Mouse (Mus musculus): Measurements from ENCODE around the gene Mrps18b. TPM values are rescaled to one million over a fixed set of nuclear protein-coding genes. Genes with fewer than 3 reads are reported as not detected.
A peak's percentile ranks its signal among the peaks of the same experiment; 100 is the strongest.

Gene Mrps18b
- polyA plus RNA-seq, 1 experiment from 2014 or later = 83.2 TPM

DNA sequence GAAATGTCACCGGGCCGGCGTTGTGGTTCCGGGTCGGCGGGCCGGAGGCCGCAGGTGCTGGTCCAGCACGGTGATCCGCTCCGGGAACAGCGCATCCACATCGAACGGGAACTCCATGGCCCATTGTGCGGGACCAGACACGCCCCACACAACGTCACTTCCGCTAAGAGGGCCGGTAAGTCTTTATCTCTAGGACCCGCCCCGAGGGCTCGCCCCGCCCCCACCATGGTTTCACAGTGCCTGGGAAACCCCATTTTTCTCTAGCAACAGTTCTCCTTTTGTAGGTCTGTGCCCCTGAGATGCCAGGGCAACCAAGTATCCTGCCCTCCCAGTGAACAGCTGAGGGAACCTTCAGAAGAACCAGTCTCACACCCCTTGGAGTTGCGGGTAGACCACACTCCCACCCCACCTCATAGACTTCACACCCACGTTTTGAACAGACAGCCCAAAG lies 6.2 kb downstream of the Mrps18b start, which contains the start of gene Atat1:
Gene Atat1, minus strand, starts transcription at position 157 of the 451 bp plus-strand sequence.
- Histone ChIP-seq H3K9ac (ENCODE audit: low read length) (peak within 1 kb of the TSS; percentile 81), H3K27ac (ENCODE audit: low read length) (peak within 1 kb of the TSS; percentile 83), H3K4me2 (ENCODE audit: low read depth, low read length) (peak within 1 kb of the TSS; percentile 99), H3K4me3 (replicated peaks; ENCODE audit: low read length) (peak within 1 kb of the TSS; percentile 66), H3K27me3 (ENCODE audit: control insufficient read depth, insufficient read depth, low read length) (no peaks in the 10 kb centered on the region), H3K9me3 (replicated peaks; ENCODE audit: control insufficient read depth, low read length) (no peaks in the 10 kb centered on the region), H3K36me3 (ENCODE audit: control insufficient read depth, insufficient read depth, low read length) (peaks cover 23% of the 10 kb centered on the region; the same call in 1 of the 2 replicates), H3K4me1 (ENCODE audit: control insufficient read depth, insufficient read depth, low read length) (peaks cover 12% of the 10 kb centered on the region)
- ATAC-seq (ENCODE audit: insufficient read depth, low FRiP score) = peak; percentile 91
- 2% methylated on average over 25 of the region's 25 CpGs for WGBS

DNA sequence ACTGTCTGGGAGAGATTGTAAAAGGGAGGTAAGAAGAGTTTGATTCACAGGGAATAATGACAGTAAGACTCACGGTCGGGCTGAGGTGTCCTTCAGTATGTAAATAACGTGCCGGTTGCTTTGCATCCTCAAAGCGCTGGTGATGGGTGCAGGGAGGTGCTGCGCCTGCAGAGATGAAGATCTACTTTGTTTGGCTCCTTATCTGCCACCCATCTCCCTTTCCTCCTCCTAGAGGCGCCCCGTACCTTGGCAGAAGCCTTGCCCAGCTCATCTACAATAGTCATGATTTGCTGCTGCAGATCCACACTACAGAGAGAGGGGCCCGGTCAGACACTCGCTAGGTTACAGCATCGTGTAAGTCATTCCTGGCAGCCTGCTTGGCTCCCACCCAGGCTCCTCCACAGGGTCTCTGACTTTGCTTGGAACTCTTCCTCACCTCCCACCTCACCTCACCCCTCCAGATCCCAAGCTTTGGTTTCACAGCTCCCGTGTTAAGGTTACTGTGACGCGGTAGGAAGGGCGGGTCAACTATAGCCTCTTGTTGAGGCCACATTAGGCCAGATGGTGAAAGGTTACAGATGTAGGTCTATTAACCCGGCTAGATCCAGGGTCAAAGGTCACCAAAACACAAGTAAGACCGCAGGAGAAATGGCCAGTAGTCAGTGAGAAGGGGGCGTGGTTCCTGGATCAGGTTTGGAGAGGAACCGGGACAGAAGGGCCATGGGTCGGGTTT lies 6.8 kb downstream of the Mrps18b start:
- peak overlapping the region; percentile 60 for H3K27ac ChIP-seq (ENCODE audit: low read length)
- H3K4me3 ChIP-seq (replicated peaks; ENCODE audit: low read length) = peak overlapping the region; percentile 66
- H3K4me2 ChIP-seq (ENCODE audit: low read depth, low read length) = peak overlapping the region; percentile 99
- 16% methylated on average over 20 of the region's 20 CpGs for WGBS
- H3K9me3 ChIP-seq (replicated peaks; ENCODE audit: control insufficient read depth, low read length) = no peaks in the 10 kb centered on the region
- peaks cover 20% of the 10 kb centered on the region; the same call in 1 of the 2 replicates for H3K36me3 ChIP-seq (ENCODE audit: control insufficient read depth, insufficient read depth, low read length)
- peak overlapping the region; percentile 81 for H3K9ac ChIP-seq (ENCODE audit: low read length)
- peak; percentile 25; the same call in 1 of the 2 replicates for ATAC-seq (ENCODE audit: insufficient read depth, low FRiP score)
- H3K27me3 ChIP-seq (ENCODE audit: control insufficient read depth, insufficient read depth, low read length) = no peaks in the 10 kb centered on the region
- H3K4me1 ChIP-seq (ENCODE audit: control insufficient read depth, insufficient read depth, low read length) = peaks cover 12% of the 10 kb centered on the region

GRCm38 (mm10) chr17:35907609-35908008 lies 8.6 kb downstream of the Mrps18b start:
- Histone ChIP-seq H3K9ac (ENCODE audit: low read length) (no peak overlapping the region), H3K36me3 (ENCODE audit: control insufficient read depth, insufficient read depth, low read length) (0 out of 2 replicates have a peak, but pooled peaks cover 16% of the 10 kb centered on the region), H3K9me3 (replicated peaks; ENCODE audit: control insufficient read depth, low read length) (no peaks in the 10 kb centered on the region), H3K4me2 (ENCODE audit: low read depth, low read length) (no peak overlapping the region), H3K4me1 (ENCODE audit: control insufficient read depth, insufficient read depth, low read length) (peaks cover 12% of the 10 kb centered on the region), H3K27ac (ENCODE audit: low read length) (no peak overlapping the region), H3K27me3 (ENCODE audit: control insufficient read depth, insufficient read depth, low read length) (no peaks in the 10 kb centered on the region), H3K4me3 (replicated peaks; ENCODE audit: low read length) (no peak overlapping the region)
- ATAC-seq (ENCODE audit: insufficient read depth, low FRiP score) = no peak
- WGBS = 79% methylated on average over 2 of the region's 2 CpGs

DNA sequence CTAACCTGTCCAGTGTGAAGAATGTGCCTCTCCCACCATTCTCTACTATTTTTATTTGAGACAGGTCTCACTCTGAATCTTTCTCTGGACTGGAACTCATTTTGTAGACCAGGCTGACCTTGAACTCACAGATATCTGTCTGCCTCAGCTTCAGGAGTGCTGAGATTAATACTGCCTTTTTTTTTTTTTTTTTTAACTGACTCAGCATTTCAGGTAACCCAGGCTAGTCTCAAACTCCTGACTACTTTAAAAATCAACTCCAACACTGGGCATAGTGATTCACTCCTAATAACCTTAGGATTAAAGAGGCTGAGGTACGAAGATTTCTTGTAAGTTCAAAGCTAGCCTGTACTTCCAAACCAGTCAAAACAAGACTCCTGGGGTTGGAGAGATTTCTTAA lies 10.6 kb downstream of the Mrps18b start:
- Histone ChIP-seq H3K27ac (ENCODE audit: low read length) (no peak overlapping the region), H3K36me3 (ENCODE audit: control insufficient read depth, insufficient read depth, low read length) (0 out of 2 replicates have a peak, but pooled peaks cover 11% of the 10 kb centered on the region), H3K27me3 (ENCODE audit: control insufficient read depth, insufficient read depth, low read length) (no peaks in the 10 kb centered on the region), H3K4me2 (ENCODE audit: low read depth, low read length) (no peak overlapping the region), H3K9ac (ENCODE audit: low read length) (no peak overlapping the region), H3K4me1 (ENCODE audit: control insufficient read depth, insufficient read depth, low read length) (peaks cover 12% of the 10 kb centered on the region), H3K9me3 (replicated peaks; ENCODE audit: control insufficient read depth, low read length) (no peaks in the 10 kb centered on the region), H3K4me3 (replicated peaks; ENCODE audit: low read length) (no peak overlapping the region)
- 95% methylated on average over 1 of the region's 1 CpGs for WGBS
- no peak for ATAC-seq (ENCODE audit: insufficient read depth, low FRiP score)

GRCm38 (mm10) chr17:35903992-35904355 lies 12.2 kb downstream of the Mrps18b start:
- WGBS = 78% methylated on average over 4 of the region's 4 CpGs
- Histone ChIP-seq H3K9ac (ENCODE audit: low read length) (no peak overlapping the region), H3K27me3 (ENCODE audit: control insufficient read depth, insufficient read depth, low read length) (no peaks in the 10 kb centered on the region), H3K27ac (ENCODE audit: low read length) (no peak overlapping the region), H3K4me2 (ENCODE audit: low read depth, low read length) (no peak overlapping the region), H3K36me3 (ENCODE audit: control insufficient read depth, insufficient read depth, low read length) (0 out of 2 replicates have a peak, but pooled peaks cover 11% of the 10 kb centered on the region), H3K4me1 (ENCODE audit: control insufficient read depth, insufficient read depth, low read length) (peaks cover 5% of the 10 kb centered on the region), H3K4me3 (replicated peaks; ENCODE audit: low read length) (no peak overlapping the region), H3K9me3 (replicated peaks; ENCODE audit: control insufficient read depth, low read length) (no peaks in the 10 kb centered on the region)
- no peak for ATAC-seq (ENCODE audit: insufficient read depth, low FRiP score)

DNA sequence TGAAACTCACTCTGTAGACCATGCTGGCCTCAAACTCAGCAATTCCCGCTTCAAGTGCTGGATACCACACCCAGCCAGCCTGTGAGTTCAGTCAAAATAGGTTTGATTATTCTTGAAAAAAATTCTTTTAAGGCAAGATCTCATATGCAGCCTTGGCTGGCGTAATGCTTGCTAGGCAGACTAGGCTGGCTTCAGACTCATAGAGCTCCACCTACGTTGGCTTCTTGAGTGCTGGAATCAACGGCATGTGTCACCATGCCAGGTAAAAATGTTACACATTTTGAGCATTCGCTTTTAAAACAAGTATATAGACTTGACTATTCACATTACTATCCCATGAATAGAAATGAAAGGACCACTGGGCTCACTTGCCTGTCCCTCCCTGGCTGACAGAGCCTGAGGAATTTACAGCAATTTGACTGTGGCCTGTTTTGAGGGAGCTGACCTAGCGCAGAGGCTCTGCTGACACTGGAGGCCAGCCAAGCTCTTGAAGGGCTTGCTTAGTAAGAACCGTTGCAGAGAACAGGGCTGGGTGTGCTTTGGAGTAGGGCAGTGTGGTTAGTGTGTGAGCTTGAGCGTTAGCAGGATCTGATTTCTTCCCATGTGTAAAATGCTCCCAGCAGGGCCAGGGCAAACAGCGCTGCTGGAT lies 12.7 kb downstream of the Mrps18b start:
- H3K4me1 ChIP-seq (ENCODE audit: control insufficient read depth, insufficient read depth, low read length) = no peaks in the 10 kb centered on the region
- no peak overlapping the region for H3K9ac ChIP-seq (ENCODE audit: low read length)
- no peak overlapping the region for H3K4me3 ChIP-seq (replicated peaks; ENCODE audit: low read length)
- WGBS = 87% methylated on average over 9 of the region's 9 CpGs
- H3K4me2 ChIP-seq (ENCODE audit: low read depth, low read length) = no peak overlapping the region
- 0 out of 2 replicates have a peak, but pooled peaks cover 11% of the 10 kb centered on the region for H3K36me3 ChIP-seq (ENCODE audit: control insufficient read depth, insufficient read depth, low read length)
- H3K27me3 ChIP-seq (ENCODE audit: control insufficient read depth, insufficient read depth, low read length) = no peaks in the 10 kb centered on the region
- H3K9me3 ChIP-seq (replicated peaks; ENCODE audit: control insufficient read depth, low read length) = no peaks in the 10 kb centered on the region
- no peak for ATAC-seq (ENCODE audit: insufficient read depth, low FRiP score)
- no peak overlapping the region for H3K27ac ChIP-seq (ENCODE audit: low read length)

- Histone ChIP-seq H3K36me3 (ENCODE audit: control insufficient read depth, insufficient read depth, low read length) (0 out of 2 replicates have a peak, but pooled peaks cover 11% of the 10 kb centered on the region), H3K4me1 (ENCODE audit: control insufficient read depth, insufficient read depth, low read length) (peaks cover 8% of the 10 kb centered on the region), H3K27me3 (ENCODE audit: control insufficient read depth, insufficient read depth, low read length) (no peaks in the 10 kb centered on the region), H3K9me3 (replicated peaks; ENCODE audit: control insufficient read depth, low read length) (no peaks in the 10 kb centered on the region), H3K27ac (ENCODE audit: low read length) (no peak overlapping the region), H3K9ac (ENCODE audit: low read length) (no peak overlapping the region), H3K4me3 (replicated peaks; ENCODE audit: low read length) (no peak overlapping the region), H3K4me2 (ENCODE audit: low read depth, low read length) (no peak overlapping the region)
- ATAC-seq (ENCODE audit: insufficient read depth, low FRiP score) = no peak
- 84% methylated on average over 3 of the region's 3 CpGs for WGBS
Measured at GRCm38 (mm10) chr17:35900636-35901035, 15.6 kb downstream of the Mrps18b start.

GRCm38 (mm10) chr17:35897644-35898573 lies 18.3 kb downstream of the Mrps18b start:
- peak; percentile 48; the same call in 1 of the 2 replicates for ATAC-seq (ENCODE audit: insufficient read depth, low FRiP score)
- peak overlapping the region; percentile 88 for H3K4me3 ChIP-seq (replicated peaks; ENCODE audit: low read length)
- H3K9ac ChIP-seq (ENCODE audit: low read length) = peak overlapping the region; percentile 93
- H3K9me3 ChIP-seq (replicated peaks; ENCODE audit: control insufficient read depth, low read length) = no peaks in the 10 kb centered on the region
- H3K4me1 ChIP-seq (ENCODE audit: control insufficient read depth, insufficient read depth, low read length) = peaks cover 8% of the 10 kb centered on the region
- peak overlapping the region; percentile 49 for H3K4me2 ChIP-seq (ENCODE audit: low read depth, low read length)
- WGBS = 38% methylated on average over 23 of the region's 23 CpGs
- 0 out of 2 replicates have a peak, but pooled peaks cover 1% of the 10 kb centered on the region for H3K36me3 ChIP-seq (ENCODE audit: control insufficient read depth, insufficient read depth, low read length)
- no peak overlapping the region for H3K27ac ChIP-seq (ENCODE audit: low read length)
- no peaks in the 10 kb centered on the region for H3K27me3 ChIP-seq (ENCODE audit: control insufficient read depth, insufficient read depth, low read length)
